Mouse (Mus musculus) gastrocnemius, postnatal 10 days (tissue): ENCODE results near the gene Vmn1r3. TPM values are rescaled to one million over a fixed set of nuclear protein-coding genes. Genes with fewer than 3 reads are reported as not detected.
"Not testable (repeated sequence)": the region's sequence is repeated elsewhere in the genome, so short reads cannot be mapped to it uniquely, and the experiment has no call there.

Experiments
- DNase-seq: peaks from one replicate; pipeline ENCODE4 v3.0.0; 2021; ENCODE audit warnings: mixed read lengths
- long read RNA-seq, 2 experiments: library from polyadenylated mRNA; stranded (forward); transcript quantifications; one replicate each; pipeline ENCODE4 v2.0.0; 2021
- total RNA-seq, 2 experiments: library from RNA; stranded (reverse); gene quantifications; 2 replicates each; pipeline ENCODE4 v1.2.3; 2021

Gene Vmn1r3
- not detected for total RNA-seq
- long read RNA-seq, experiment 1, result 0 reads
- long read RNA-seq, experiment 2, result 0 reads

- not testable (repeated sequence) for DNase-seq
Observed at GRCm38 (mm10) chr4:3185258-3185657, at the start of gene Vmn1r3. Gene Vmn1r3 (minus strand): TSS chr4:3185358.

- peak; percentile 64 for DNase-seq
Observed at GRCm38 (mm10) chr4:3232053-3232452, 46.9 kb upstream of the Vmn1r3 start.

- peak; percentile 80 for DNase-seq
Observed at GRCm38 (mm10) chr4:3230908-3231684, 45.9 kb upstream of the Vmn1r3 start.

GRCm38 (mm10) chr4:3229532-3229931 is 44.4 kb upstream of the Vmn1r3 start:
- DNase-seq, result peak; percentile 73

GRCm38 (mm10) chr4:3228476-3228875 is 43.3 kb upstream of the Vmn1r3 start:
- peak; percentile 8 for DNase-seq

GRCm38 (mm10) chr4:3227751-3228150 is 42.6 kb upstream of the Vmn1r3 start:
- DNase-seq, result no peak

GRCm38 (mm10) chr4:3226488-3226887 is 41.3 kb upstream of the Vmn1r3 start:
- DNase-seq, result no peak

GRCm38 (mm10) chr4:3225416-3225815 is 40.3 kb upstream of the Vmn1r3 start:
- not testable (repeated sequence) for DNase-seq

- not testable (repeated sequence) for DNase-seq
Observed at GRCm38 (mm10) chr4:3224848-3225247, 39.7 kb upstream of the Vmn1r3 start.

GRCm38 (mm10) chr4:3223483-3224209 is 38.5 kb upstream of the Vmn1r3 start:
- not testable (repeated sequence) for DNase-seq

GRCm38 (mm10) chr4:3216382-3216781 is 31.2 kb upstream of the Vmn1r3 start:
- DNase-seq, result not testable (repeated sequence)

GRCm38 (mm10) chr4:3213349-3213748 is 28.2 kb upstream of the Vmn1r3 start:
- DNase-seq, result not testable (repeated sequence)

GRCm38 (mm10) chr4:3209643-3210217 is 24.6 kb upstream of the Vmn1r3 start:
- DNase-seq, result not testable (repeated sequence)

GRCm38 (mm10) chr4:3176746-3177490 is 8.2 kb downstream of the Vmn1r3 start:
- not testable (repeated sequence) for DNase-seq

GRCm38 (mm10) chr4:3176195-3176594 is 9.0 kb downstream of the Vmn1r3 start:
- DNase-seq, result not testable (repeated sequence)

- not testable (repeated sequence) for DNase-seq
Observed at GRCm38 (mm10) chr4:3175756-3176155, 9.4 kb downstream of the Vmn1r3 start.

GRCm38 (mm10) chr4:3174586-3174985 is 10.6 kb downstream of the Vmn1r3 start:
- not testable (repeated sequence) for DNase-seq

- DNase-seq, result not testable (repeated sequence)
Observed at GRCm38 (mm10) chr4:3167020-3167419, 18.1 kb downstream of the Vmn1r3 start, which contains the start of gene Vmn1r2. Gene Vmn1r2 (plus strand): TSS chr4:3167320.

- peak; percentile 49 for DNase-seq
Observed at GRCm38 (mm10) chr4:3165046-3165445, 20.1 kb downstream of the Vmn1r3 start.

- DNase-seq, result not testable (repeated sequence)
Observed at GRCm38 (mm10) chr4:3164429-3164828, 20.7 kb downstream of the Vmn1r3 start.

- not testable (repeated sequence) for DNase-seq
Observed at GRCm38 (mm10) chr4:3153320-3153719, 31.8 kb downstream of the Vmn1r3 start.

- DNase-seq, result not testable (repeated sequence)
Observed at GRCm38 (mm10) chr4:3147926-3148325, 37.2 kb downstream of the Vmn1r3 start.
